Mouse (Mus musculus) natural killer cell, adult 2 months (primary cell): ENCODE results near the gene Asb2.
A peak's percentile ranks its signal among the peaks of the same experiment; 100 is the strongest.

Experiments used
- DNase-seq, 2 experiments: peaks; one replicate each; pipeline ENCODE4 v3.0.0; 2022; ENCODE audit warnings: low spot score in 2 of 2

The Asb2 gene

GRCm38 (mm10) chr12:103273051-103273450, 82.8 kb downstream of the Asb2 start:
- peak in 1 of 2 experiments; percentile 35 for DNase-seq

GRCm38 (mm10) chr12:103272176-103272575, 83.6 kb downstream of the Asb2 start:
- DNase-seq = no peak
